In genomic region chr8:122325196-122325595, GRCm38 (mm10) we compare ENCODE assay signal across 16 mouse cellular contexts. TPM values are rescaled to one million over a fixed set of nuclear protein-coding genes. Genes with fewer than 3 reads are reported as not detected.
DNase-seq lines count a peak whose midpoint lies in the region; ATAC-seq lines count a peak whose summit lies in the region.
"Had no signal": no experiment of that assay in that cellular context is flagged by ENCODE, and none has a peak within 500 bp of the region (broad histone marks: within the 10 kb centered on the region; RNA-seq: fewer than 3 reads in every experiment).

No protein-coding gene starts in this region.

- 0 out of 2 replicates have a peak overlapping the region, but pooled peaks have one; percentile 8 for H3K9ac ChIP-seq in hindbrain, embryonic 12.5 days
- no peak overlapping the region for H3K9ac ChIP-seq in hindbrain, embryonic 14.5 days
- no peak overlapping the region for H3K9ac ChIP-seq in midbrain, embryonic 13.5 days (replicated peaks)

- no peak overlapping the region for H3K27ac ChIP-seq in hindbrain, embryonic 12.5 days
- H3K27ac ChIP-seq in hindbrain, embryonic 14.5 days, result no peak overlapping the region
- H3K27ac ChIP-seq in midbrain, embryonic 13.5 days, result peak overlapping the region; percentile 35; the same call in 1 of the 2 replicates
- H3K27ac ChIP-seq in midbrain, embryonic 10.5 days (replicated peaks), result no peak overlapping the region
- H3K27ac ChIP-seq in limb, embryonic 10.5 days, result 0 out of 2 replicates have a peak overlapping the region, but pooled peaks have one; percentile 33
- H3K27ac ChIP-seq: macrophage had no signal

- H3K36me3 ChIP-seq in hindbrain, embryonic 12.5 days, result no peaks in the 10 kb centered on the region
- no peaks in the 10 kb centered on the region for H3K36me3 ChIP-seq in hindbrain, embryonic 14.5 days (replicated peaks; ENCODE audit: control insufficient read depth, insufficient read depth)
- H3K36me3 ChIP-seq in midbrain, embryonic 13.5 days, result no peaks in the 10 kb centered on the region
- H3K36me3 ChIP-seq in midbrain, embryonic 10.5 days, result no peaks in the 10 kb centered on the region
- H3K36me3 ChIP-seq in limb, embryonic 10.5 days, result no peaks in the 10 kb centered on the region

- no peak for DNase-seq in hindbrain, embryonic 14.5 days (ENCODE audit: low spot score)
- no peak for DNase-seq in midbrain, embryonic 10.5 days (ENCODE audit: low spot score)
- no peak for DNase-seq in limb, embryonic 10.5 days (ENCODE audit: low spot score)
- DNase-seq in testis, postnatal 10 days (ENCODE audit: low spot score), result no peak
- DNase-seq in retina, embryonic 14.5 days (ENCODE audit: low spot score), result no peak
- DNase-seq: cerebellum, postnatal 10 days; kidney, adult 2 months; right cerebral cortex, postnatal 4 days had no signal

- 0 out of 2 replicates have a peak, but pooled peaks cover 4% of the 10 kb centered on the region for H3K27me3 ChIP-seq in hindbrain, embryonic 12.5 days
- no peaks in the 10 kb centered on the region for H3K27me3 ChIP-seq in hindbrain, embryonic 14.5 days (ENCODE audit: control insufficient read depth, insufficient read depth, low read length)
- 0 out of 2 replicates have a peak, but pooled peaks cover 3% of the 10 kb centered on the region for H3K27me3 ChIP-seq in midbrain, embryonic 13.5 days
- peaks cover 66% of the 10 kb centered on the region for H3K27me3 ChIP-seq in midbrain, embryonic 10.5 days (ENCODE audit: low read depth, poor library complexity, severe bottlenecking)
- peaks cover 18% of the 10 kb centered on the region for H3K27me3 ChIP-seq in limb, embryonic 10.5 days (ENCODE audit: low read depth, poor library complexity, severe bottlenecking)
- H3K27me3 ChIP-seq: CH12.LX, Patski had no signal

- H3K4me2 ChIP-seq in hindbrain, embryonic 12.5 days (replicated peaks), result no peak overlapping the region
- H3K4me2 ChIP-seq in hindbrain, embryonic 14.5 days (replicated peaks), result no peak overlapping the region
- peak overlapping the region; percentile 39; the same call in 1 of the 2 replicates for H3K4me2 ChIP-seq in midbrain, embryonic 13.5 days (replicated peaks)

- WGBS in hindbrain, embryonic 12.5 days, result 71% methylated on average over 2 of the region's 2 CpGs
- WGBS in hindbrain, embryonic 14.5 days, result 64% methylated on average over 2 of the region's 2 CpGs
- 58% methylated on average over 2 of the region's 2 CpGs for WGBS in midbrain, embryonic 13.5 days
- 73% methylated on average over 2 of the region's 2 CpGs for WGBS in midbrain, embryonic 10.5 days
- WGBS in limb, embryonic 10.5 days, result 84% methylated on average over 2 of the region's 2 CpGs

- H3K9me3 ChIP-seq in hindbrain, embryonic 12.5 days (replicated peaks), result no peaks in the 10 kb centered on the region
- H3K9me3 ChIP-seq in hindbrain, embryonic 14.5 days (ENCODE audit: control insufficient read depth, low read length), result no peaks in the 10 kb centered on the region
- H3K9me3 ChIP-seq in midbrain, embryonic 13.5 days, result no peaks in the 10 kb centered on the region
- no peaks in the 10 kb centered on the region for H3K9me3 ChIP-seq in midbrain, embryonic 10.5 days (replicated peaks)
- no peaks in the 10 kb centered on the region for H3K9me3 ChIP-seq in limb, embryonic 10.5 days (replicated peaks)

- no peak overlapping the region for H3K4me3 ChIP-seq in hindbrain, embryonic 12.5 days
- no peak overlapping the region for H3K4me3 ChIP-seq in hindbrain, embryonic 14.5 days (replicated peaks; ENCODE audit: low read length)
- no peak overlapping the region for H3K4me3 ChIP-seq in midbrain, embryonic 13.5 days (replicated peaks)
- no peak overlapping the region for H3K4me3 ChIP-seq in midbrain, embryonic 10.5 days
- H3K4me3 ChIP-seq in limb, embryonic 10.5 days, result no peak overlapping the region
- H3K4me3 ChIP-seq: myocyte had no signal

- no peak for ATAC-seq in hindbrain, embryonic 12.5 days (ENCODE audit: low FRiP score)
- no peak for ATAC-seq in hindbrain, embryonic 14.5 days (ENCODE audit: low FRiP score)
- ATAC-seq in midbrain, embryonic 13.5 days, result no peak

- peaks cover 62% of the 10 kb centered on the region for H3K4me1 ChIP-seq in hindbrain, embryonic 12.5 days
- H3K4me1 ChIP-seq in hindbrain, embryonic 14.5 days (replicated peaks; ENCODE audit: control insufficient read depth, insufficient read depth, low read length), result peaks cover 26% of the 10 kb centered on the region
- peaks cover 87% of the 10 kb centered on the region for H3K4me1 ChIP-seq in midbrain, embryonic 13.5 days (replicated peaks)
- peaks cover 72% of the 10 kb centered on the region for H3K4me1 ChIP-seq in midbrain, embryonic 10.5 days
- peaks cover 46% of the 10 kb centered on the region for H3K4me1 ChIP-seq in limb, embryonic 10.5 days

RNA-seq across cellular contexts. Expression of gene Trhr2, which starts 35.4 kb away (rescaled TPM):
- polyA plus RNA-seq in hindbrain, embryonic 12.5 days (2016; fragmentation: Nextera tagmentation; extraction: Ambion mirVana), result not detected in 2 replicates
- polyA plus RNA-seq in hindbrain, embryonic 14.5 days (2014; fragmentation: Nextera tagmentation; extraction: Ambion mirVana), result 0.21 TPM in 1 of 2 replicates, not detected in the other
- polyA plus RNA-seq in midbrain, embryonic 13.5 days (2015; fragmentation: Nextera tagmentation; extraction: Ambion mirVana), result not detected in 2 replicates
- polyA plus RNA-seq in midbrain, embryonic 10.5 days (2016; fragmentation: Nextera tagmentation; extraction: Ambion mirVana), result not detected in 2 replicates
- polyA plus RNA-seq in limb, embryonic 10.5 days (2016; fragmentation: Nextera tagmentation; extraction: Ambion mirVana), result not detected in 2 replicates
- polyA plus RNA-seq: forebrain, embryonic 11.5 days; macrophage; myocyte; stomach, embryonic 14.5 days had no signal

RNA-seq across cellular contexts. Expression of gene Zfpm1, which starts 43.3 kb away (rescaled TPM):
- polyA plus RNA-seq in hindbrain, embryonic 12.5 days (2016; fragmentation: Nextera tagmentation; extraction: Ambion mirVana), result 2.5 and 3.3 TPM in 2 replicates
- polyA plus RNA-seq in hindbrain, embryonic 14.5 days (2014; fragmentation: Nextera tagmentation; extraction: Ambion mirVana), result 1.8 and 2.0 TPM in 2 replicates
- polyA plus RNA-seq in midbrain, embryonic 13.5 days (2015; fragmentation: Nextera tagmentation; extraction: Ambion mirVana), result 1.5 and 2.1 TPM in 2 replicates
- polyA plus RNA-seq in midbrain, embryonic 10.5 days (2016; fragmentation: Nextera tagmentation; extraction: Ambion mirVana), result 1.3 and 1.5 TPM in 2 replicates
- 1.3 and 1.5 TPM in 2 replicates for polyA plus RNA-seq in limb, embryonic 10.5 days (2016; fragmentation: Nextera tagmentation; extraction: Ambion mirVana)

RNA-seq across cellular contexts. Expression of gene Zc3h18, which starts 51.2 kb away (rescaled TPM):
- 64.0 and 64.4 TPM in 2 replicates for polyA plus RNA-seq in hindbrain, embryonic 12.5 days (2016; fragmentation: Nextera tagmentation; extraction: Ambion mirVana)
- polyA plus RNA-seq in hindbrain, embryonic 14.5 days (2014; fragmentation: Nextera tagmentation; extraction: Ambion mirVana), result 22.9 and 23.4 TPM in 2 replicates
- polyA plus RNA-seq in midbrain, embryonic 13.5 days (2015; fragmentation: Nextera tagmentation; extraction: Ambion mirVana), result 40.0 and 44.9 TPM in 2 replicates
- polyA plus RNA-seq in midbrain, embryonic 10.5 days (2016; fragmentation: Nextera tagmentation; extraction: Ambion mirVana), result 75.7 and 79.4 TPM in 2 replicates
- 84.2 and 86.1 TPM in 2 replicates for polyA plus RNA-seq in limb, embryonic 10.5 days (2016; fragmentation: Nextera tagmentation; extraction: Ambion mirVana)

Comparison
In these comparisons a context has a peak if more than half of its experiments do, and no peak if none do; other contexts are left out.
1. H3K27ac ChIP-seq: peak in midbrain, embryonic 13.5 days (single experiment) and limb, embryonic 10.5 days (single experiment); none in hindbrain, embryonic 12.5 days (single experiment), hindbrain, embryonic 14.5 days (single experiment) and midbrain, embryonic 10.5 days (single experiment).